Mouse (Mus musculus) megakaryocyte-erythroid progenitor cell, adult 5-6 weeks (primary cell): ENCODE data around the gene 4933402D24Rik. TPM values are rescaled to one million over a fixed set of nuclear protein-coding genes. Genes with fewer than 3 reads are reported as not detected.

Experiments
- ATAC-seq: replicated peaks from 2 replicates; pipeline ENCODE4 v1.8.0; 2016; ENCODE audit warnings: mild to moderate bottlenecking, inconsistent platforms; ENCODE audit not compliant: severe bottlenecking, poor library complexity, low FRiP score, low TSS enrichment
- total RNA-seq, 2 experiments: library from RNA; stranded (forward) in 1 of 2; stranded (reverse) in 1 of 2; fragments of 200-1000, 215-1000 nt in 1 of 2; fragments of >200 nt in 1 of 2; fragmentation: Nextera tagmentation in 1 of 2; gene quantifications; 2 replicates each; pipeline ENCODE4 v1.2.3; 2014 to 2017

4933402D24Rik gene
- total RNA-seq (2014; fragmentation: Nextera tagmentation): not detected in 2 replicates
- not detected in 2 replicates for total RNA-seq (2017)

DNA sequence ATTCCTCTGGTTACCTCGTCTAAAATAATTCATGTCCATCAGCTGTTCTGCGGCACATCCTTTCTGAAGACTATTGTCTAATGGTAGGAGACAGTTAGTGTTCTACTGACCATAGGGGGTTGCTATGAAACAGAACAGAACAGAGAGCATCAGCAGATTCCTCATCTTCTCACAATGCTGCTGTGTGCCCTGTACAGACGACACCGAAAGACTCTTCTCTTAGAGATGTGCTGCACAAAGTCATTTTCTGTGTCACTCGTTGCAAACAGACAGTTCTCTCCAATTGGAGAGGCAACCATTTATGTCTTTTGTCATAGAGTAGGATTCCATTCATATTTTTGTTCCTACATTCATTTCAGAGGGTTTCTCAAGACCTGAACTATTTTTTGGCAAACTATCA is at the start of gene 4933402D24Rik:
4933402D24Rik (minus strand) TSS at position 101 of the 400 bp plus-strand sequence.
- no peak for ATAC-seq

DNA sequence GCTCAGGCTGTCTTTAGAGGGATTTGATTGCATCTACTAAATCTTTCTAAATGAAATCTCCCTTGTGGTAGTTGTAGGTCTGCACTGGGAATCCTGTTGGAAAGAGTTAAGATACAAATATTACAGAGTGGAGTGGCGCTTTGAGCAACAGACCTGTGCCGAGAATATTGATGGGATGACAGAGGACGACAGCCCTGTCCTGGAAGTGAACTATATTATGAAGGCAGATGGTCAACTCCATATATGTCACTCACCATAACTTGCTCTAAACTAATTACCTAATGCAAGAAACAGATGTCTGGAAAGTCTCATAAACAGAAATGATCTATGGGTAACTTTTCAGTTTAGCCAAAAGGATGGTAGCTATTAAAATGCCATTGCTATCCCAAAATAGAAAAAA is 39.5 kb upstream of the 4933402D24Rik start:
- no peak for ATAC-seq

DNA sequence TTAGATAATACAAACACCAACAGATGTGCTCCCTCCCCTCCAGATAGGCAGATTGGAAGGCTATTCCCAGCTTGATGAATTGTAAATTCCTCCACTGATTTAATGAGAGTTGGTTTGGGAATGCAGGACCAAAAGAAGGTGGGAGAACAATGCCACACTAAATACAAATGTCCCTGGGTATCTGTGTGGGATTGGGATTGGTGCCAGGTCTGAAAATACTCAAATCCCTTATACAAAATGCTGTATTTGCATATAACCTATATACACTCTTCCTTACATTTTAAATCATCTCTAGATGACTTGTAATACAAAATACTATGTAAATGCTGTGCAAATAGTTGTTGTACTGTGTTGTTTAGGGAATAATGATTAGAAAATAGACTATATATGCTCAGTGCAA is 36.0 kb upstream of the 4933402D24Rik start:
- ATAC-seq: no peak

DNA sequence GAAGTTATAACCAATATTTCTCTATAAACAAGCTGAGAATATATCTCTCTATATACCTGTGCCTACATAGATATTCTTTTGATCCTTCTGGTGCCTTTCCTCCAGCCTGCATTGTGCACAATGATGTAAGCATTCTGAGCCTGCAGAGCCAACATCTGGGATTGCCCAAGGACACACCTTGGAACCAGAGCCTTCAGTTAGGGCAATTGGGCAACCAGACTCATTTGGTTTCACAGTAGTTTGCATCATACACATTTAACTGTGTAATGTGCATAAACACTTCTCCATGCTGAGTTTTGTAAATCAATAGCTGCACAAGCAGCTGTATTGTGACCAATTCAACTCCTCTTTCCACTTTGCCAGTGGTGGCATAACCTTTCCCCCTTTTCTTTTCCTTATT is 25.3 kb upstream of the 4933402D24Rik start:
- ATAC-seq: no peak

DNA sequence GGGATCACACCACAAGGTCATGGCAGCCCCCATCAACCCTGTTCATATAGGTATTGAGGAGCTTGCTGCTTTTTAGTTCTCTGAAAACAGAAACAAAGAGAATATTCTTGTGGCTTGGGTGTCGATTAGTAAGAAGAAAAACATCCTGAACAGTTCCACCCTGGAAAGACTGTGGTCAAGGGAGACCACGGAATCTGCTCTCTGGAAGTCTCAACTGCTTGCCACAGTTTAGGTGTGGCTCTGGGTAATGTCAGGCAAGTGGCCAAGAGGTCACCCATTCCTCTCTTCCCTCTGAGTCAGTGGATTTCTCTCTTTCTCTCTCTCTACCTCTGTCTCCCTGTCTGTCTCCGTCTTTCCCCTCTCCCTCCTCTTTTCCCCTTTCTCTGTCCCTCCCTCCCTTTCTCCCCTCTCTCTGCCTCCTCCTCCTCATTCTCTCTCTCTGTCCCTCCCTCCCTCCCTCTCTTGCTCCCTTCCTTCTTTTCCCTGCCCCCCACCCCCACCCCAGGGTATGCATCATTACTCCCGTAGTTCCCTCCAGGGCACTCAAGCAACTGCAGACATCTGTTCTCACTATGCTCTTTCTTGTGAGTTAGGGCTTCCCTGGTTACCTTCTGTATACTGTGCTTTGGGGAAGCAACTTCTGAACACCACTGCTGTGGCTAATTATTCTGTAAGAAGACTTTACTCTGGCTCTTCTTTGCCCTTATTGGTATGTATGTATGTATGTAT is 8.0 kb upstream of the 4933402D24Rik start:
- ATAC-seq: no peak

DNA sequence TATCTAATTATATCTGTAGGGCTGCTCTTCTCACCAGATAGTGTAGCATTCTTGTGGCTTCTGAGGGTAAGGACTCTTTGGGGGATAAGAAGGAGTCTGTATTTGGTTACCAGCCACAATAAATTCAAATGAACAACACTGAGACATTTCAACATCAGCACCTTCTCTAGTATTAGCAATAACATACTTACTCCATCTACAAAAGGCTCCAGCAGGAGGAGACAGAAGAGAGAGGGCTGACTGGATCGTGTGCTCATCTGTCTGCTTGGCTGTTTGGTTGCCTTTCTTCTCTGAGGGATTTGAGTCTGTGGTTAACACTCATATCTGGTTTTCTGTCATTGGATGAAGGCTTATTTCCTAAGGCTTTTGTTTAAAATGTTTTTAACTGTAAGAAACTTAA is 7.3 kb upstream of the 4933402D24Rik start:
- ATAC-seq: no peak

DNA sequence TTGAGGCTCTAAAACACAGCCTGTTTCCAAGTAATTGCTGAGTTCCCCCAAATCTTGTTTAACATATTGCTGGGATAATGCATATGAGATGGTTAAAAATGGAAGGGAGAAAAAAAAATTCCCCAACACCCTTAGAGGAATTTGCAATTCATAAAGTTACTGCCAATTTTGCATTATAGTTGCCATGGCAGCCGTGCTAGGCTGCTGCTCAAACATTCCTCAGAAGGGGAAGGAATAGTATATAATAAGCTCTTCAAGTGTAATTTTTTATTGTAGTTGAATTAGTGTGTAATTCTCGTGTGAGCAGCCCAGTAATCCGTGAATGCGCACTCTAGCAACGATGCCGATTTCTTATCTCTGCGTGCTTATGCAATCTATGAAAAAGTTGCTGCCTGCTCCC is 1.2 kb upstream of the 4933402D24Rik start:
- no peak for ATAC-seq

DNA sequence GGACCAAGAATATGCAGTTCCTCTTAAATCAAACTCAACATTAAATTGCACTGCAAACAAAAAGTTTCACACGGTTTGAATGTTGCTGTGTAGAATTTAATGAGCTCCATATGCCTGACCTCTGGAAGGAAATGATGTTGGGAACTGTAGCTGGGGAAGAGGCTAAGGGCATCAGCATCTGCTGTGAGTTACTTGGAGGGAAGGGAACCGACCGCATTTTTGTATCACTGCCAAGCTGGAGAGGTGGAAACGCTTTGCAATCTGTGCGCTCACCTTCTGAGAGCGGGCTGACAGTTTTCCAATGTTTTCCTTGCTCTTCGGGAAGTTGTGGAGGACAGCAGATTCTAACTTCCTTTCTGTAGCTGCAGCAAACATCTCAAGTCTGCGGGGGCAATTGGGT is 955 bp downstream of the 4933402D24Rik start:
- ATAC-seq: no peak

DNA sequence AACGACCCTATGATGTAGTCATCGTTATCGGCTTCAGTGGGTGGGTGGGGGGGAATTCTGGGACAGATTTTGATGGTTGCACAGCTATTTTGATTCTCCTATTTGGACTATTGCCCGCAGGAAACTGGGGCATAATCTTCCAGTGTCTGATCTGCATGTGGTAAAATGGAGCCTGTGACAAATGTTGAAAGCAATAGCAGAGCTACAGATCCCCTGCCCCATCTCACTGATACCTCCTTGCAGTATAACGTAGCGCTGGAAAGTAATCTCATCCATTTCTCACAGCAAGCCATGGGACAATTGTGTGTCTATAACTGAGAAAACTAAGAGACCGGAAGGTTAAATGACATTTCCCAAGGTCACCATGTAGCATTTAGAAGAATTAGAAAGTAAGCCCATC is 4.7 kb downstream of the 4933402D24Rik start:
- ATAC-seq: no peak

DNA sequence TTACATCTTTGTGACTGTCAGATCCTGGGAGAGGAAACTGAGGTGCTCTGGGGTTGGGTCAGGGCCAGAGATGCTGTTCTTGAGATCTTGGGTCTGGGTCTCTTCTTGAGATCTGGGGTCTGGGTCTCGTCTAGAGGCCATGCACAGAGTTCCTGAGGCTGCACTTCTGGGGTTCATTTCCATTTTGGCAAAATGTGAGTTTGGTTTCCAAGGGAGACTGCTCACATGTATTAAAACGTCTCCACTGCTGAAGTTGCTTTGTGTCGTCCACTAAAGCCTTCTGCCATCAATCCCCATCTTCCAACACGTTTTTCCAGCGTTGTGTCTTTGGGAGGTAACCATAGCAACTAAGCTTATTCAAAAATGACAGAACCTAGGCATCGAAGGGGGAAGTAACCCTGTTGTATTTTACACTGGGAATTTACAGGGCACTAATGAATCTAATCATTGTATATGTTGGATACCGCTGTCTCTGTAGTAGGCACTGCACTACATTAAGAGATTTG is 5.1 kb downstream of the 4933402D24Rik start:
- no peak for ATAC-seq

DNA sequence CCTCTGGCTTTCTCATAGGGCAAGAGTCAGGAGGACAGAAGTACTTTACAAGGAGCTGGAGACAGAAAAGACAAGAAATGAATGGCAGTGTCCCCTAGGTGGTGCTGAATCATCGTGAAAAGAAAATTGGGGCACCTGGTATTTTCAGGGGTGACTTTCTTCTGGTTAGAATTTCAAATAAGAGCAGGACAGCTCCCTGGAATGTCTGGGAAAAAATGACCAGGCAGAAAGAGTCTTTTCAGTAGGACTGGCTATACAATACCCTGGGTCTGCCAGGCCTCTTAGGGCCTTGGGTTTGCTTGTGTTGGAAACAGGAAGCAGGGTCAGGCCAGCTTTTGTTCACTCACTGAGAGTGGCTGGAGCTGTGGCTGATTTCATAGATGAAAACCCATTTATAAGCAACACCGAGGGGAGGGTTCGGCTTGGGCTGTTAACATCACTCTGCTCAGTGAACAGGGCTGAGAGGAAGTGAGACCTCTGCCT is 5.8 kb downstream of the 4933402D24Rik start:
- 0 out of 2 replicates have a peak, but pooled peaks have one; percentile 50 for ATAC-seq

DNA sequence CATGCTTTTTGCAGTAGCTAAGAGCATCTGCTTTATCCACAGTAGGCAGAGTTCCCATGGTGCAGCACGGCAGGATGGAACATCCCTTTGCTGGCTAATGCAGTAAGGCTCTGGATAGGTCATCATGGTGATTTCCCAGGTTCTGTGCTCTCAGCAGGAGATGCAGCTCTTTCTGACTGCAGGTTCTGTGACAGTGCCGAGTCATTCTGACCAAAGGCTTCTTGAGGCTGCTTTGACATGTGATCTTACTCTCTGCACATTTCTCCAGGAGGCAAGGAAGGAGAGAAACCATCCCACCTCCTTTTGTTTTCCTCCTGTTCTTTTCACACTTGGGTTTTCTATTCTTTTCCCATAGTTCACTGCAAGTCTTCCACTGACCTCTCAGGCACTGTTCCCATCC is 13.1 kb downstream of the 4933402D24Rik start:
- ATAC-seq: no peak

DNA sequence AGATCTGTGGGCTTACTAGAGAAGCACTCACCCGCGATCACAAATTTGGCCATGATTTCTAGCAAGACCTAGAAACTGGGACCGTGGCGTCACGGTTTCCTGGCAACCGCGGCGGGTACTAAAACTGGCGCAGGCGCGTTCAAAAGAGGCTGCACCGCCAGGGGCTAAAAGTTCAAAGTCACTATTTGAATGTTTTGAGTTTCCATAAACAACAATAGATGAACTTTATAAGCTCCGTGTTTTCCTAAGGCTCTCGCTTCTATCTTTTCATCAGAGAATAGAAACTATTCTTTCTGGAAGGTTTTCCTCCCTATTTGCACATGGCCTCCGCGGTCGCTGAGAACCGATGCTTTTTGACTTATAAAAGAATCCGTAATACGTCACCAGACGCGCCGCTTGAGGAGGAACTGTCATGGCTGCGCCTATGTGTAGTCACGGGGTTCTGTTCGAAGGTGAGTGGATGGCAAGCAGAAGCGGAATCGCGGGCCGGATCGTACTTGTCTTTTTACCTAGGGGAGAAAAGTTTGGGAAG is 38.8 kb downstream of the 4933402D24Rik start, which contains the start of the genes Mdh1b and Fastkd2:
Mdh1b (minus strand) TSS at position 79 of the 532 bp plus-strand sequence.
Fastkd2 (plus strand) TSS at position 375 of the 532 bp plus-strand sequence.
- peak; percentile 95 for ATAC-seq

DNA sequence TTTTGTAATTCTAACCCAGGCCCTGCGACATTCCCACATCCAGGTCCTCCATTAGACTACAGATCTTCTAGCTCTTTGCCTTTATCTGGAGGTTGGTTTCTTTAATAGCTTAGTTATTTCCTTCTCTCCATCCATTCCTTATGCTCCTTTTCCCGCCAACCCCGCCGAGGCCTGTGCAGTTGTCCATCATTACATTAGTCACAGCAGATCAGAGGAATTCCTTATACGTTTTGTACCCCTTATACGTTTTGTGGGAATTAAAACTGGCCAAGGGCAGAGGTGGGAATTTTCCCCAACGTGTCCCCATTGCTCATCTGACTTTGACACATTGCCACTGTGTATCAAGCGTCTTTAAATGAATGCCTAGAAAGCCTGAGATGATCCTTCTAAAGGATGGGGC is 39.3 kb downstream of the 4933402D24Rik start:
- ATAC-seq: 0 out of 2 replicates have a peak, but pooled peaks have one; percentile 2

DNA sequence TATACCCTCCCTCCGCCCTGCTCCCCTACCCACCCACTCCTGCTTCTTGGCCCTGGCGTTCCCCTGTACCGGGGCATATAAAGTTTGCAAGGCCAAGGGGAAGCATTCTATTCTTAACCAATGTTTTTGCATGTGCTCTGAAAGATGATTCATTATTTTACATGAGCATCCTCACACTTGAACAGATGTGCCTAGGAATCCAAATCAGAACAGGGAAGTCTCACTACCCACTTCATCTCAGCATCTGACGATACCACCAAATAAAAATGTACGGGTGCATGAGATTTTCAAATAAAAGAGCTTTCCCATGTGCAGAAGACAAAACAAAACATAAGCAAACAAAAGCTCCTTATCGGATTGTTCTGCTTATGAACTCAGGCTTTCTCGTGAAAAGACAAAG is 48.9 kb downstream of the 4933402D24Rik start:
- ATAC-seq: no peak

DNA sequence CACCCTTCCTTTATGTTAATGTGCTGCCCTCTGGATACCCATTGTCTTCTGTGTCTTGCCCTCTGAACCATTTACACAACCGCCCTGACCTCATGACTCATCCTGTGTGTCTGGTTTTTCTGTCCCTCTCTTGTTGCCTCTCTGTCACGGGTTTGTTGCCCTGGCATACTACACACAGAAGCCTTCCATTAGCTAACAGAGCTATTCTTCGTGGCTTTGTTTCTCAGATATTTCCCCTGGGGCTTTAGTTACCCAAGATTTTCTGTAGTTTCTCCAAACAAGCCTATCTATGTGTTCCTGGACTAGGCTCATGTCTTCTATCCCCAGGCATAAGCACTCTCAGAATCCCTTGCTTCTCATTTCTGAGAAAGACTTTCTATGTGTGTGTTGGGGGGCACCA is 60.2 kb downstream of the 4933402D24Rik start:
- ATAC-seq: no peak

DNA sequence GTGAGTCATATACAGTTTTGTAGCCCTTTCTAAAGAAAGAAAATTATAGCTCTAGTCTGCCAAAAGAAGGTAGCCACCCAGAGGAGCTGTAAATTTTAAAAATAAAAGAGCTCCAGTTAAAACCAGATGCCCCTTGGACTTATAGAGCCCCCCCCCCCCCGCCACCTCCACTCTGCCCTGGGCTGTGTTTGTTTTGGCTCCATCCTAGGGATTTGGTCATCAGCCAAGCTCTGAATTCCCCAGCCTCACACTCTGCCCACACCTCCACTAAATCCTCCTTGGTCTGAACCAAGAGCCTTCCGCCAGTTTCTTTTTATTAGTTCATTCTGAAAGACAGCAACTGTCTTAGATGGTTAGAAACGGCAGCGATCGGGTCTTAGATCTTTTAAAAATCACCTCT is 63.3 kb downstream of the 4933402D24Rik start:
- no peak for ATAC-seq
